20 mouse cellular contexts compared by ENCODE assay signal in the genomic region with DNA sequence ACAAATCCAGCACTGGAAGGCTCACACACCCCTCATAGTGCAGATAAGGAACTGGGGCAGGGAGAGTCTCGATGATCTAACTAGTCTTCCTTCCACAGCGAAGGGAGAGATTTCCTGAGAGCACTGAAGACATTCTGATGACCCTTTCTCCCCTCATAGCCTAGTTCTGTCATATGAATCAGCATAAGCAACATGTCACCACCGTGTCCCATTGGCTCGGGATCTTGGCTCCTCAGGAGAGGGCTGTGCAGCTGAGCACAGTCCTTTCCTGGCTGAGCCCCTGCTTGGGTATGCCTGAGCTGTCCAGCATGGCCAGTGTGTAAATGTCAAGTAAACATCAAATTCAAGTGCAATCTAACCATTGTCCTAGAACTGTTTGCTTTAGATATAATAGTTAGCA. TPM values are rescaled to one million over a fixed set of nuclear protein-coding genes. Genes with fewer than 3 reads are reported as not detected.
DNase-seq lines count a peak whose midpoint lies in the region; ATAC-seq and TF ChIP-seq lines count a peak whose summit lies in the region.
"Had no signal": no experiment of that assay in that cellular context is flagged by ENCODE, and none has a peak within 500 bp of the region (broad histone marks: within the 10 kb centered on the region; RNA-seq: fewer than 3 reads in every experiment).

No protein-coding gene starts in this region.

- WGBS in lung, embryonic 14.5 days: 31% methylated on average over 4 of the region's 4 CpGs
- WGBS in lung, adult 2 months: 32% methylated on average over 4 of the region's 4 CpGs
- WGBS in heart, embryonic 12.5 days: 10% methylated on average over 4 of the region's 4 CpGs

- ATAC-seq in lung, embryonic 14.5 days (ENCODE audit: insufficient read depth): 0 out of 2 replicates have a peak, but pooled peaks have one; percentile 52
- 0 out of 2 replicates have a peak, but pooled peaks have one; percentile 51 for ATAC-seq in heart, embryonic 12.5 days (ENCODE audit: insufficient number of reproducible peaks, low FRiP score)
- no peak for ATAC-seq in erythroid progenitor cell, adult 5-6 weeks (replicated peaks; ENCODE audit: low FRiP score, poor library complexity, severe bottlenecking)
- ATAC-seq: forebrain, embryonic 13.5 days; hindbrain, embryonic 16.5 days; midbrain, embryonic 16.5 days had no signal

- H3K9me3 ChIP-seq in lung, embryonic 14.5 days (ENCODE audit: low read depth, low read length): no peaks in the 10 kb centered on the region
- H3K9me3 ChIP-seq in heart, embryonic 12.5 days (replicated peaks): no peaks in the 10 kb centered on the region
- H3K9me3 ChIP-seq: embryonic facial prominence, embryonic 15.5 days; forebrain, embryonic 13.5 days; lung, embryonic 15.5 days had no signal

- TF ChIP-seq POLR2A in lung, adult 2 months (IDR thresholded peaks at IDR 0.05; ENCODE audit: borderline replicate concordance, extremely low read depth, low read depth, low read length): no peak

- DNase-seq in lung, embryonic 14.5 days: no peak
- no peak for DNase-seq in lung, adult 2 months
- peak; percentile 7 for DNase-seq in heart, postnatal 25 days (ENCODE audit: low spot score)
- DNase-seq in lung, postnatal 4 days: peak; percentile 23 to 56
- no peak for DNase-seq in layer of hippocampus, adult 8-10 months (ENCODE audit: low spot score in 2 of 2)
- no peak for DNase-seq in kidney, postnatal 36 days
- DNase-seq: cerebellum, adult 18-20 months; cerebellum, postnatal 25 days; gastrocnemius, postnatal 25 days; kidney, adult 2 months; kidney, postnatal 14 days; right cerebral cortex, postnatal 25 days had no signal

- TF ChIP-seq CTCF in lung, embryonic 14.5 days (IDR thresholded peaks at IDR 0.05; ENCODE audit: low read depth): no peak
- TF ChIP-seq CTCF in lung, adult 2 months (IDR thresholded peaks at IDR 0.05; ENCODE audit: insufficient read depth, low read length): no peak

- H3K9ac ChIP-seq in lung, embryonic 14.5 days: no peak overlapping the region
- no peak overlapping the region for H3K9ac ChIP-seq in heart, embryonic 12.5 days
- H3K9ac ChIP-seq: embryonic facial prominence, embryonic 15.5 days; forebrain, embryonic 13.5 days; lung, embryonic 15.5 days had no signal

- no peaks in the 10 kb centered on the region for H3K27me3 ChIP-seq in lung, embryonic 14.5 days (ENCODE audit: insufficient read depth, low read length)
- 0 out of 2 replicates have a peak, but pooled peaks cover 2% of the 10 kb centered on the region for H3K27me3 ChIP-seq in heart, embryonic 12.5 days (replicated peaks)
- H3K27me3 ChIP-seq: embryonic facial prominence, embryonic 15.5 days; lung, embryonic 15.5 days had no signal

- no peaks in the 10 kb centered on the region for H3K4me1 ChIP-seq in lung, embryonic 14.5 days (ENCODE audit: insufficient read depth)
- peaks cover 8% of the 10 kb centered on the region for H3K4me1 ChIP-seq in lung, adult 2 months (ENCODE audit: control insufficient read depth, insufficient read depth, low read length)
- H3K4me1 ChIP-seq in heart, embryonic 12.5 days (replicated peaks): peaks cover 38% of the 10 kb centered on the region
- H3K4me1 ChIP-seq: forebrain, embryonic 13.5 days had no signal

- no peak overlapping the region for H3K4me2 ChIP-seq in lung, embryonic 14.5 days
- H3K4me2 ChIP-seq in heart, embryonic 12.5 days: no peak overlapping the region; the same call in 1 of the 2 replicates
- H3K4me2 ChIP-seq: embryonic facial prominence, embryonic 15.5 days; forebrain, embryonic 13.5 days; liver, embryonic 11.5 days; lung, embryonic 15.5 days had no signal

- H3K27ac ChIP-seq in lung, embryonic 14.5 days (ENCODE audit: low read depth): no peak overlapping the region
- peak overlapping the region; percentile 8; the same call in 1 of the 2 replicates for H3K27ac ChIP-seq in heart, embryonic 12.5 days (ENCODE audit: poor library complexity, severe bottlenecking)
- H3K27ac ChIP-seq: embryonic facial prominence, embryonic 15.5 days; forebrain, embryonic 13.5 days; lung, embryonic 15.5 days had no signal

- H3K4me3 ChIP-seq in lung, embryonic 14.5 days (ENCODE audit: low read depth, low read length): no peak overlapping the region
- no peak overlapping the region for H3K4me3 ChIP-seq in lung, adult 2 months (replicated peaks; ENCODE audit: extremely low read depth, low read depth, low read length)
- H3K4me3 ChIP-seq in heart, embryonic 12.5 days: no peak overlapping the region
- H3K4me3 ChIP-seq: embryonic facial prominence, embryonic 15.5 days; forebrain, embryonic 13.5 days; lung, embryonic 15.5 days had no signal

- intact Hi-C loops in heart, postnatal 25 days (cut with DNase I): no loop called here

- no peaks in the 10 kb centered on the region for H3K36me3 ChIP-seq in lung, embryonic 14.5 days (ENCODE audit: insufficient read depth)
- no peaks in the 10 kb centered on the region for H3K36me3 ChIP-seq in heart, embryonic 12.5 days
- H3K36me3 ChIP-seq: embryonic facial prominence, embryonic 15.5 days; lung, embryonic 15.5 days had no signal

RNA-seq across cellular contexts. Expression of gene Klf4, which starts 9.0 kb away (rescaled TPM):
- polyA plus RNA-seq in lung, embryonic 14.5 days (2014; fragmentation: Nextera tagmentation; extraction: Ambion mirVana): 4.6 and 5.1 TPM in 2 replicates
- polyA plus RNA-seq in lung, adult 2 months (2012; rRNA removed): 140 and 188 TPM in 2 replicates
- 4.3 and 5.4 TPM in 2 replicates for polyA plus RNA-seq in heart, embryonic 12.5 days (2016; fragmentation: Nextera tagmentation; extraction: Ambion mirVana)
- total RNA-seq in heart, postnatal 25 days (2021): 10 to 100 TPM; 28.3 to 39.0 TPM
- 5.8 and 10.9 TPM in 2 replicates for total RNA-seq in erythroid progenitor cell, adult 5-6 weeks (2015; ENCODE audit: low replicate concordance)
- 3.2 and 4.6 TPM in 2 replicates for total RNA-seq in erythroid progenitor cell, adult 5-6 weeks (2017; ENCODE audit: low replicate concordance)
- total RNA-seq in layer of hippocampus, adult 8-10 months (2022): 1 to 10 TPM; 5.8 to 8.6 (median 6.8) TPM

Comparison
In these comparisons a context has a peak if more than half of its experiments do, and no peak if none do; other contexts are left out.
1. DNase-seq: peak in heart, postnatal 25 days (single experiment) and lung, postnatal 4 days (2 of 2); none in lung, embryonic 14.5 days (single experiment), lung, adult 2 months (single experiment), layer of hippocampus, adult 8-10 months (0 of 2) and kidney, postnatal 36 days (0 of 2).